Mouse (Mus musculus): ENCODE data around the gene Thnsl2. TPM values are rescaled to one million over a fixed set of nuclear protein-coding genes. Genes with fewer than 3 reads are reported as not detected.

Thnsl2 gene
- total RNA-seq, 1 experiment from 2014 or later, result 0.14 TPM

DNA sequence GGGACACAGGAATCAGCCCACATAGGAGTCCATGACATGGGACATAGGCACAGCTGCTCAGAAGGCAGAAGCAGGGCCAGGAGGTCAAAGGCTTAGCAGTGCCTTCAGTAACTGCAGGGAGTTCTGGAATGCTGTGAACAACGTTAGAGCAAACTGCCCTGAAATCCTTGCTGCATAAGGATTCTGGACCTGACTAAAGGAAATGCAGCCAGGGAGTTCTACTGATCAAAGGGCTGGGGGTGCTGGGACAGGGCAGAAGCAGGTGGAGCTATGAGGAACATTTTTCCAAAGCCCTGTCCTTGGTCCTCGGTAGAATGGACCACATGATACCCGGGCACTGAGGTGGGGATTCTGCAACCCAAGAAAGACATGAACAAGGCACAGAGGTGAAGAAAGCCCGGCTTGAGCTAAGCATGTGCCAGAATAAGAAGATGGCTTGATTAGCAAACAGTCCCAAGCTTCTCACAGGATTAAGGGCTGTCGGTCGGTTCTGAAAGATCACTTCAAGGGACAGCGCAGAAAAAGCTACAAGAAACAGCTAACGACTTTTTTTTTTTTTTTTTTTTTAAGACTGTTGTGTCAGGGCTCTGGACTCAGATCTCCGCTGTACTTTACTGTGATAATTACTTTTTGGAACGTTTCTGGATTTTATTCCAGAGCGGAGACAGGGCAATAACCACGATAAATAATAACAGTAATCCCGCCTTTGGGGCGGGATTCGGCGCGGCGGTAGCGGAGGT, 915 bp downstream of the Thnsl2 start:
- ATAC-seq (replicated peaks; ENCODE audit: low read depth, poor library complexity, severe bottlenecking), result no peak

DNA sequence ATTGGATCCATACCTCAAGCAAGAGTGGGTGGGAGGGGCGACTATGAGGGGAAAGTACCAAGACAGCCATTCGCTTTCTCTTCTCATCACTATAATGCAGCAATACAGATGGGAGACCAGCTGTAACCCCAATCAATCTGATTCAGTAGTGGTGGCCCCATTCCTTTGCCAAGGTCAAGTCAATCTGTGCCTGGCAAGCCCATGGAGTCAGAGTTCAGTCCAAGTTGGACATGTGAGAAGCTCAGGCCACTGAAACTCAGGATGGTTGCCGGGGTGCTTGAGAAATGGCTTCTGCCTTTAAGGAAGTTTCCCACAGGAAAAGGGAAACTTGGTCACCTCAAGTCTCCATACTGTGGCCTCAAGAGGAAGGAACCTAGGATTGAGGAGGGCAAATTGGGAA, 9.2 kb downstream of the Thnsl2 start:
- no peak for ATAC-seq (replicated peaks; ENCODE audit: low read depth, poor library complexity, severe bottlenecking)

- no peak for ATAC-seq (replicated peaks; ENCODE audit: low read depth, poor library complexity, severe bottlenecking)
Measured at GRCm38 (mm10) chr6:71133559-71133958, 10.7 kb downstream of the Thnsl2 start.

- no peak for ATAC-seq (replicated peaks; ENCODE audit: low read depth, poor library complexity, severe bottlenecking)
Measured at GRCm38 (mm10) chr6:71131038-71131437, 13.2 kb downstream of the Thnsl2 start.

DNA sequence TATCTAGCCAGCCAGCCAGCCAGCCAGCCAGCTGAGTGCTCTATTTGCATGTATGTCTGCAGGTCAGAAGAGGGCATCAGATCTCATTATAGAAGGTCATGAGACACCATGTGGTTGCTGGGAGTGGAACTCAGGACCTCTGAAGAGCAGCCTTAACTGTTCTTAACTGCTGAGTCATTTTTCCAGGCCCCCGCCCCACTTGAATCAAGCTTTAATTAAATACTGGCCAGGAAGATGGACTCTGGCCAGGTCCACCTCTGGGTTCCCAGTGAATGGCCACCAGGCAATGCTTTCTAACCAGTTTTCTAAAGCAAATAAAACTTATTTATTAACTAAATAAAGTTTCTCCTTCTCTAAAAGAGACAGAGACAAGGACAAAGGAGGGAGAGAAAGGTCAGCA, 14.0 kb downstream of the Thnsl2 start:
- ATAC-seq (replicated peaks; ENCODE audit: low read depth, poor library complexity, severe bottlenecking), result no peak

GRCm38 (mm10) chr6:71129071-71129470, 15.2 kb downstream of the Thnsl2 start:
- no peak for ATAC-seq (replicated peaks; ENCODE audit: low read depth, poor library complexity, severe bottlenecking)

DNA sequence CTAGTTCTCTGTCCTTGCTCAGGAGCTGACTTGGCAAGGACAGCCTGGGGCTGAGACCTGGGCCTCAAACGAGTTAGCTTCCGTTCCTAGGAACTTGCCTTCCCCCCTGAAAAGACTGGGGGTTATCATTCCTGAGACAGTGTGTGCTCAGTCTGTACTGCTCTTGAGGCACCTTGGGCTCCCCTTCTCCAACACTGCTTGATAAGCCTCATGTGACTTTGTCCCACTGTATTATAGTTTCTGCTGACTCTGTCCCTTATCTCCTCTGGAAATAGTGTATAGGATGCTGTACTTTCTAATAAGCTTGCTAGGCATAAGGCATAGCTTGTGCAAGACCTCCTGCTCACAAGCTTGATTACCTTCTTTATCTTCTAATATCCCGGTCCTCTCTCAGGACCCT, 17.9 kb downstream of the Thnsl2 start:
- no peak for ATAC-seq (replicated peaks; ENCODE audit: low read depth, poor library complexity, severe bottlenecking)

DNA sequence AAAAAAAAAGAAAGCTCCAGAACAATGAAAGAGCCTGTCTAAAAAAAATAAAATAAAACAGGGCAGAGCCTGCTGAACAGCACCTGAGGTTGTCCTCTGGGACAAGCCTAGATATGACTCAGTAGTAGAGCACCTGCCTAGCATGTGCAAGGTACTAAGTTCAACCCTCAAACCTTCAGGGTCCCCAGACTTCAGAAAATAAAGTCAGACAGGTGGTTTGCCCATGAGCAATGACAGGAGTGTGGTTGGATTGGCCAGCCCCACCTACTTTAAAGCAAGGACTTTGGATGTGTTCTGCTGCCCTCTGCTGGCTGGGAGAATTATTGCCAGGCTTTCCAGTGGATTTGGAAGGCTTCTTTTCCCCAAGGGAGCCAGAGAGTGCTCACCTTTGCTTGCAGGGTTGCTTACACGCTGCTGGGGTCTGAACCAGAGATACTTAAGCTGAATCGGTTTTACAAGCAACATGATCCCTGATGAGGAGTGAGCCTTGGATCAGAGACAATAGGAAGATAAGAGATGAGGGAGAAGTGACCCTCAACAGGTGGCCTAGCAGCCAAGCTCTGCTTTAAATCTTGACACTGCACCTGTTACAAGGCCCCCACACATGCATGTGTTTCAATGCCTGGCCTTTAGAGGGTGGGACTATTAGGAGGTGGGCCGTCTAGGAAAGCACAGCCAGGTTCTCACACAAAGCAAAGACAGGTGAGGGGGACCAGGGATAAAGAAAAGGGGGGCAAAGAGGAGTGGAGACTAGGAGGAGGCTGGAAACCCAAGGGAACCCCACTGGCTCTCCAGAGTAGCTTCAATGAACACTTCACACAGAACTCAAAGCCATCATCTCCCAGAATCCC, 19.0 kb downstream of the Thnsl2 start:
- ATAC-seq (replicated peaks; ENCODE audit: low read depth, poor library complexity, severe bottlenecking), result peak; percentile 95

GRCm38 (mm10) chr6:71119577-71120254, 24.5 kb downstream of the Thnsl2 start:
- no peak for ATAC-seq (replicated peaks; ENCODE audit: low read depth, poor library complexity, severe bottlenecking)

GRCm38 (mm10) chr6:71111419-71112113, 32.7 kb downstream of the Thnsl2 start:
- ATAC-seq (replicated peaks; ENCODE audit: low read depth, poor library complexity, severe bottlenecking), result no peak

DNA sequence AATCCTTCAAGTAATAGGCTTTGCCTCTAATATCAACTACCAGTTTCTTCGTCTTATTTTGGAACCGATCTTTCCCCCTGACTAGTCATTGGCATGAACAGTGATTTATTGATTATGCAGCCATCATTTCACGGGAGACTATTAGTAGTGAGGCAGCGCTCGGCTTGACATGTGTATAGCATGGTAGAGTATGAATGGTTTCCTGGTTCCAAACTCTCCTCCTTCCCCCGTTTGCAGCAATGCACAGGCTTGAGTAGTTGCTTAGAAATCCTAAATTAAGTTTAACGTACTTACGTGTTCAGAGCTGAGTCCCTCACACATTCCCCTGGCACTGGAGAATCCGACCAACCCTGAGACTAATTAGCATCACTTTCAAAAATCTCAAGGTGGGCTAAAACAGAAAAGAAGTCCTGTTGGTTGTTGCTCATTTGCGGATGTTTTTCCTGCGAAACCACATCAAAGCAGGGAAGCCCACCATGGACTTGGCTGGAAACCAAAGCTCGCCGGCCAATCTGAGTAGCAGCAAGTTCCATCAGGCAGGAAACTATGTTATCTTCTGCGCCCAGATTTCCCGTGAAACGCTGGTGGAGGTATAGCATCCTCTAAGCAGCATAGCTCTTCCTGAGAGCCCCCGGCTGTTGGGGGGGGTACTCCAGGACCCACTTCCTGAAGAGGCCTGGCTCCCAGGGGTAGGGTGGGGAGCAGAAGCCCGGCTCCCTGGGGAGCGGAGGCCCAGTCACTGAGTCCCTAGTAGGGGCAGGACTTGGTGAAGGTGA, 37.9 kb downstream of the Thnsl2 start:
- ATAC-seq (replicated peaks; ENCODE audit: low read depth, poor library complexity, severe bottlenecking), result peak; percentile 81

GRCm38 (mm10) chr6:71096126-71096525, 48.1 kb downstream of the Thnsl2 start:
- no peak for ATAC-seq (replicated peaks; ENCODE audit: low read depth, poor library complexity, severe bottlenecking)

DNA sequence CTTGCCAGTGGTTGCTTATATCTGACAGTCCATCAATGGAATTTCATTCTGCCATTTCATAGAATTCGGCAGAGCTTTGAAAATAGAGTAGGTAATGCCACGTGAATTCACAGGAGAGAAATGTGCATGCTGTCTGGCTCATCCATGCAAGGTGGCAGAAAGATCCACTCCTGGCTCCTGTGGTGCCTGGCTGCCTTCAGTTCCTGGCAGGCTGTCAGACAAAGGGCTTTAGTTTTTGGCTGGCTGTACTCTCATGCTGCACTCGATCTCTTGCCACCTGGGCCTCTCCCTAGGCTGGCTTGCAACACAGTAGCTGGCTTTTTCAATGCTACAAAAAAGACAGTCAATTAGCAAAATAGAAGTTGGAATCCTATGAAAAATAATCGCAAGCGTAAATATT, 49.5 kb downstream of the Thnsl2 start:
- no peak for ATAC-seq (replicated peaks; ENCODE audit: low read depth, poor library complexity, severe bottlenecking)

DNA sequence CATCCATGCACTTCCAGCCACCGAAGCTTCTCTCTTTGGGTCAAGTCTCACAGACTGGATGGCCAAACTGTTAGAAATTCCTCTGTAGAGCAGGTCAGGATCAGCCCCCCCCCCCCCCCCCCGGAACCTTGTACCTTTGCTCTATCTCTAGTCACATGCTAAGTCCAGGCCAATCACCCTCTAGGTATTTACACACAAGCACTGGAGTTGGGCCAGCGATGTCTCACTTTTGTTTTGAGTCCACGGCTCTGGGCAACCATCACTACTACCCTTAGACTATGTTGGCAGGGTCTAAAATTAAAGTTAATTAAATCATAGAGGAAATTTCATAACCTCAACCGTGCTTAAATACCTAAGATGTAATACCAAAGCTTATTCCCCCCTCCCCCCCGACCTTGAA, 50.6 kb downstream of the Thnsl2 start:
- ATAC-seq (replicated peaks; ENCODE audit: low read depth, poor library complexity, severe bottlenecking), result no peak

- ATAC-seq (replicated peaks; ENCODE audit: low read depth, poor library complexity, severe bottlenecking), result no peak
Measured at GRCm38 (mm10) chr6:71090475-71090874, 53.8 kb downstream of the Thnsl2 start.

DNA sequence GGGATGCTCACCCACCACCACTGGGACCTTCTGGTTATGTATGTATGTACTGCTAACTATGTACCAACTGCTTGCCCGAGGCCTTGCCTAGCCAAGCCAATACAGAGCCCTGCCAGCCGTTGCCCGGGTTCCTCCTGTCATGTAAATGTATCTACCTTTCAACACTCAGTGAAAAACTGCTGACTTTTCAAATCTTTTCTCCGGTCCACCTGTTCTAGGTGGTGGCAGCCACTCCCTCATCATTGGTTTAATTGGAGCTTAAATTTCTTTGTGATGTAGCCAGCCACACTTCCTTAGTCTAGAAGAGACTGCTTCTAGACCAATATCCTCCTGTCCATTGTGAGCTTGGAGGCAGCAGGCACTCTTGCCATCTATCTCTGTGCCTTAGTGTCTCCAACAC, 54.5 kb downstream of the Thnsl2 start:
- no peak for ATAC-seq (replicated peaks; ENCODE audit: low read depth, poor library complexity, severe bottlenecking)

GRCm38 (mm10) chr6:71088992-71089391, 55.2 kb downstream of the Thnsl2 start:
- no peak for ATAC-seq (replicated peaks; ENCODE audit: low read depth, poor library complexity, severe bottlenecking)

DNA sequence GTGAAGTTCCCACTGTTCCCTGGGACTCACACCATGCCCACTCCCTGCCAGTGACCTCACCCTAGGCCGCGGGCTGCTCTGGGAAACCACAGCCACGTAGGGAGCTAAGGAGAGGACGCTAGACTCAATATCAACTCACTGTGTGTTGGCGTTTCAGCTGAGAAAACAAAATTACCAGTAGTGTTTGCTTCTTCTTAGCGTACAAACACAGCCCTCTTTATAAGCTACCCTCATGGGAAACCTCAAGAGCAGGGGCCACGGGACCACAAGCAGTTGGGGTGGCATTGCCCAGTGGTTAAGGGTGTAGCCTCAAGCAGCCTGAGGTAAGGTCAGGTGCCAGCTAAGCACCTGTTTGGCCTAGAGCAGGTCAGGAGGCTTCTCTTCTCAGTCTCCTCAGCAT, 60.8 kb downstream of the Thnsl2 start:
- ATAC-seq (replicated peaks; ENCODE audit: low read depth, poor library complexity, severe bottlenecking), result no peak

- ATAC-seq (replicated peaks; ENCODE audit: low read depth, poor library complexity, severe bottlenecking), result no peak
Measured at GRCm38 (mm10) chr6:71082084-71082483, 62.2 kb downstream of the Thnsl2 start.

DNA sequence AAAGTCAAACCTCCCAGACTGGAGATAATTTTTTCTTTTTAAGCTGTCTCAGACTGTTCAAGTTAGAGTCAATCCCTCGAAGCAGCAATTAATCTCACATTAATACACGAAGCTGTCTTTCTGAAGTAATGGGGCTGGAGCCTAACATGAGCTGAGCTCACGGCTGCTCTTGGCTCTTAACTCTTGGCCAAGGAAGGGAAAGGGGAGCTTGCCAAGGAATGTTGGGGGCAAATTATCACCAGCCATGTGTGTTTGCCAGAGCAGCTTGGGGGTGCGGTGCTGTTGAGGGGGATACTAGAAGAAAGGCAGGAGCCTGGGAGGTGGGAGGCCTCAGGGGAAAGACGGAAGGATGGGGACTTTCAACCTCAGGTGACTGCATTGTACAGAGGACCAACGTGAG, 63.0 kb downstream of the Thnsl2 start:
- ATAC-seq (replicated peaks; ENCODE audit: low read depth, poor library complexity, severe bottlenecking), result no peak
